Mouse (Mus musculus): ENCODE results near the gene Ptprm. TPM values are rescaled to one million over a fixed set of nuclear protein-coding genes. Genes with fewer than 3 reads are reported as not detected.

Gene Ptprm
- total and polyA plus RNA-seq, 3 experiments = not detected

GRCm38 (mm10) chr17:67324499-67324832 lies 29.8 kb downstream of the Ptprm start:
- H3K4me1 ChIP-seq (ENCODE audit: control insufficient read depth in 1 of 2, insufficient read depth in 2 of 2, low read length in 2 of 2) = no peaks in the 10 kb centered on the region
- H3K4me3 ChIP-seq (ENCODE audit: control insufficient read depth in 1 of 2, insufficient read depth in 1 of 2, low read depth in 2 of 2, low read length in 2 of 2) = no peak overlapping the region
- H3K79me2 ChIP-seq (ENCODE audit: control insufficient read depth, insufficient read depth, low read length, poor library complexity) = no peaks in the 10 kb centered on the region
- H3K27me3 ChIP-seq (ENCODE audit: control insufficient read depth in 1 of 2, insufficient read depth in 2 of 2, low read length in 2 of 2) = no peaks in the 10 kb centered on the region
- H3K27ac ChIP-seq (ENCODE audit: control insufficient read depth, low read depth, low read length) = no peak overlapping the region
- DNase-seq (ENCODE audit: low read depth, low spot score) = no peak
- no peak for TF ChIP-seq ZC3H11A (IDR thresholded peaks at IDR 0.05; ENCODE audit: low read depth, low read length)
- TF ChIP-seq JUND (IDR thresholded peaks at IDR 0.05; ENCODE audit: low read depth, low read length) = no peak
- no peak for TF ChIP-seq CHD1 (IDR thresholded peaks at IDR 0.05; ENCODE audit: low read depth, low read length)
- no peak for TF ChIP-seq MXI1 (IDR thresholded peaks at IDR 0.05; ENCODE audit: low read depth, low read length)
- TF ChIP-seq ELF1 (IDR thresholded peaks at IDR 0.05; ENCODE audit: low read depth, low read length) = no peak
- no peak for TF ChIP-seq TCF12 (IDR thresholded peaks at IDR 0.05; ENCODE audit: low read depth, low read length)
- no peak for TF ChIP-seq HCFC1 (IDR thresholded peaks at IDR 0.05; ENCODE audit: low read depth, low read length)
- no peak for TF ChIP-seq CTCF (IDR thresholded peaks at IDR 0.05 in 2 of 3, conservative IDR thresholded peaks at IDR 0.05 in 1 of 3; ENCODE audit: control insufficient read depth in 1 of 3, insufficient read depth in 1 of 3, low read depth in 2 of 3, low read length in 3 of 3, poor library complexity in 1 of 3, severe bottlenecking in 1 of 3)
- no peak for TF ChIP-seq E2F4 (IDR thresholded peaks at IDR 0.05; ENCODE audit: borderline replicate concordance, low read depth, low read length)
- no peak for TF ChIP-seq MYC (IDR thresholded peaks at IDR 0.05; ENCODE audit: low read depth, low read length)
- TF ChIP-seq POLR2AphosphoS5 (IDR thresholded peaks at IDR 0.05; ENCODE audit: borderline replicate concordance, low read depth, low read length) = no peak
- no peak overlapping the region for H3K9ac ChIP-seq (ENCODE audit: control insufficient read depth, low read depth, low read length, poor library complexity, severe bottlenecking)
- H3K9me3 ChIP-seq (replicated peaks; ENCODE audit: insufficient read depth, low read length) = no peaks in the 10 kb centered on the region
- no peaks in the 10 kb centered on the region for H3K36me3 ChIP-seq (ENCODE audit: control insufficient read depth in 1 of 2, insufficient read depth in 2 of 2, low read length in 2 of 2)

DNA sequence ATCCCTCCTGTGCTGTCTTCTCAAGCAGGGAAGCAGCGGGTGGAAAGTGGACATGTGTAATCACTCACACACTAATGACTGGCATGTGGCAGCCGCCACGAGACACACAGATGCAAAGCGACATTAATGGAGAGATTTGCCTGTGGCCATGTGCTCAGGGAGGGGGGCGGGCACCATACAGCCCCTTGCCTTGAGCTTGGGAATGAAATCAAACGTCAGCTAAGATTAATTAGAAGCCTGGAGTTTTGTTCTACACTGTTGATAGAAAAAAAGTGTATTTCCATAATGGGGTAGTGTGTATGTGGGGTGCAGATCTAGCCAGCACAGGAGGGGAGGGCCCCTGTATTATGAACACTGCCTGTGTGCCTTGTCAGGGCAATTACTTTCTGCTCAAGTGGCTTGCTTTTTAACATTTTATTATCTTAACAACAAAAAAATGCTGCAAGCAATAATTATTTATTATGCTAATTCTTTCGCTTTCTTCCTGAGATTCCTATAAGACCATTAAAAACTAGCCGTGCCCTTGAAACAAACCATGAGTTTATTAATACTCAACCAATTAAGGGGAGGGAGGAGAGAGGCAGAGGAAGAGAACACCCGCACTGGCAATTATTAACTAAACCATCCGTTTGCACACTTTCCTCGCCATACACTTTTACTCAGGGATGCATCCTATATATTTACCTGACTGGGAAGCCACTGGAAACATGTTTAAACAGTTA lies 30.3 kb downstream of the Ptprm start:
- Histone ChIP-seq H3K27me3 (ENCODE audit: control insufficient read depth in 1 of 2, insufficient read depth in 2 of 2, low read length in 2 of 2) (no peaks in the 10 kb centered on the region), H3K4me3 (ENCODE audit: control insufficient read depth in 1 of 2, insufficient read depth in 1 of 2, low read depth in 2 of 2, low read length in 2 of 2) (no peak overlapping the region), H3K9ac (ENCODE audit: control insufficient read depth, low read depth, low read length, poor library complexity, severe bottlenecking) (no peak overlapping the region), H3K36me3 (ENCODE audit: control insufficient read depth in 1 of 2, insufficient read depth in 2 of 2, low read length in 2 of 2) (no peaks in the 10 kb centered on the region), H3K9me3 (replicated peaks; ENCODE audit: insufficient read depth, low read length) (no peaks in the 10 kb centered on the region), H3K4me1 (ENCODE audit: control insufficient read depth in 1 of 2, insufficient read depth in 2 of 2, low read length in 2 of 2) (no peaks in the 10 kb centered on the region), H3K27ac (ENCODE audit: control insufficient read depth, low read depth, low read length) (no peak overlapping the region), H3K79me2 (ENCODE audit: control insufficient read depth, insufficient read depth, low read length, poor library complexity) (no peaks in the 10 kb centered on the region)
- DNase-seq (ENCODE audit: low read depth, low spot score) = no peak
- no peak for TF ChIP-seq MAFK (IDR thresholded peaks at IDR 0.05; ENCODE audit: borderline replicate concordance, low read depth, low read length)
- TF ChIP-seq CHD2 (IDR thresholded peaks at IDR 0.05; ENCODE audit: low read length) = no peak
- TF ChIP-seq USF1 (IDR thresholded peaks at IDR 0.05; ENCODE audit: low read depth, low read length) = no peak
- TF ChIP-seq TAL1 (IDR thresholded peaks at IDR 0.05; ENCODE audit: low read length) = no peak
